Mouse (Mus musculus) kidney, postnatal 0 days (tissue): ENCODE data around the gene Atp1a1. TPM values are rescaled to one million over a fixed set of nuclear protein-coding genes. Genes with fewer than 3 reads are reported as not detected.

Source experiments
- ATAC-seq: fragments of 200-750 bp; cut with Nextera tagmentation; replicated peaks from 2 replicates; pipeline ENCODE4 v1.8.0; 2017; ENCODE audit warnings: low read depth, moderate number of reproducible peaks, moderate TSS enrichment, moderate library complexity; ENCODE audit not compliant: low FRiP score
- DNase-seq: peaks from one replicate; pipeline ENCODE4 v3.0.0-alpha.2; 2016; ENCODE audit warnings: low spot score
- H3K27ac ChIP-seq: fragments of 300-500 bp; sonication (generic); 2 replicates; pipeline ENCODE4 v1.5.1; 2014; ENCODE audit warnings: mild to moderate bottlenecking
- H3K27me3 ChIP-seq: fragments of 300-500 bp; sonication (generic); 2 replicates; pipeline ENCODE4 v1.6.1; 2014; ENCODE audit warnings: low read length, mixed read lengths; ENCODE audit not compliant: insufficient read depth
- H3K36me3 ChIP-seq: fragments of 300-500 bp; sonication (generic); 2 replicates; pipeline ENCODE4 v1.6.1; 2014; ENCODE audit warnings: low read length, mixed read lengths; ENCODE audit not compliant: insufficient read depth
- H3K4me1 ChIP-seq: fragments of 300-500 bp; sonication (generic); replicated peaks from 2 replicates; pipeline ENCODE4 v1.6.1; 2014; ENCODE audit warnings: antibody characterized with exemption, low read length, mixed read lengths; ENCODE audit not compliant: insufficient read depth
- H3K4me2 ChIP-seq: fragments of 300-500 bp; sonication (generic); 2 replicates; pipeline ENCODE4 v1.6.1; 2014; ENCODE audit warnings: mild to moderate bottlenecking, low read length, moderate library complexity, mixed read lengths
- H3K4me3 ChIP-seq: fragments of 300-500 bp; sonication (generic); replicated peaks from 2 replicates; pipeline ENCODE4 v1.5.1; 2014; ENCODE audit warnings: low read depth, low read length
- H3K9ac ChIP-seq: fragments of 300-500 bp; sonication (generic); 2 replicates; pipeline ENCODE4 v1.6.1; 2014; ENCODE audit warnings: low read depth, low read length
- H3K9me3 ChIP-seq: fragments of 300-500 bp; sonication (generic); replicated peaks from 2 replicates; pipeline ENCODE4 v1.6.1; 2016; ENCODE audit warnings: low read length, inconsistent platforms, mixed read lengths
- CTCF ChIP-seq: IDR thresholded peaks from 2 replicates; pipeline ENCODE4 v1.5.1; 2016; ENCODE audit warnings: antibody characterized with exemption, low read depth, mild to moderate bottlenecking, moderate library complexity
- WGBS: fragments of 180-500 bp; shearing (Covaris S2); extraction: QIAGEN DNeasy Blood & Tissue Kit; methylation state at CpG from one replicate; pipeline ENCODE4 v1.1.7; 2014; 5-methylcytosine and 5-hydroxymethylcytosine counted together
- polyA plus RNA-seq: library from polyadenylated mRNA; unstranded; fragments of >200 nt; fragmentation: Nextera tagmentation; extraction: Ambion mirVana; gene quantifications from 2 replicates; pipeline ENCODE4 v1.2.1, GENCODE M21; 2015

The Atp1a1 gene
- polyA plus RNA-seq, 1 experiment from 2014 or later: 809 TPM

DNA sequence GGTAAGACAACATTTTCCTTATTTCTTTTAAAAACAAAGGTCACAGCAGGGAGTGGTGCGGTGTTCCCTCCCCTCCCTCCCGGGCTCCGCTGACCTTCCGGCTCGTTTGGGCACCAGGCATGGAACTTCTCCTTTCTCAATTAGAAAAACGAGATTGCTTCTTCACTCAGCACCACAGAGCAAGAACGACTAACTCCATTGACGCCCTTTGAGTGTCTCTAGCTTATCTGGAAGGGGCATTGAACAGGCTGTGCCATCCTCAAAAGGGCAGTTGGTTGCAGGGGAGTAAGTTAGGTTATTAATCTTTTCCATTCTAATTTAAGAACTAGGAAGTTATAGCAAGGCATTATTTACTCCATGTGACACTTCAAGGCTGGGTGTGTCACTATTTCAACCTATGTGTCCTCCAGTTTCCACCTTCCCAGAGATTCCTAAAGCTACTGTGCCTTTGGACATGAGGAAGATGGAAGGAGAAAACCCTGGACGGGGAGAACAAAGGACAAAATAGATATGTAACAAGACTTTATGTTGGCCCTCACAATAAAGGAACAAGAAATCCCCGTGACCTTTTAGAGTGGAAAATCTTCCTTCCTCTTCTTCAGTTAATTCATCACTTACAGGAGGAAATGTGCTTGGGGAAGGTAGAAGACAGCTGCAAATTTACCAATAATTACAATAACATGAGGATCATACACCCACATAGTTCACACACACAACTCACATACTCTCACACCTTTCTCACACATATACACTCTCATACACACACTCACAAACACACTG, 7.0 kb downstream of the Atp1a1 start:
- TF ChIP-seq CTCF: no peak

DNA sequence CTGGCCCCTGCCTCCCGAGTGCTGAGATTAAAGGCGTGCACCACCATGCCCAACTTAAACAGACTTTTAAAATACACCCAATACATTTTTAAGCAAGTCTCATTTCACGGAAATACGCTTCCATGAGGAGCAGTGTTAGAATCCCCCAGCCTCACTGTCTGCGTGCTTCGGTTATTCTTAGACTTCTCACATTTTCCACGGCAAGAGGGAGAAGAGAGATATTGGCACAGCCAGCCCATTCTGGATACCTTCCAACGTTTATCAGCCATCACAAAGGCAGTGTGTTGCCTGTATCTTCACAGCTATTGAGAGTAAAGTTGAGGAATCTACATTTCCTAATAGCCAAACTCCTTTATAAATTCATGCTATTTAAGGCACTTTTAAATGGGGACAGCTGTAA, 7.8 kb downstream of the Atp1a1 start:
- H3K4me2 ChIP-seq: no peak overlapping the region; the same call in 1 of the 2 replicates
- TF ChIP-seq CTCF: no peak
- DNase-seq: no peak
- no peaks in the 10 kb centered on the region for H3K9me3 ChIP-seq
- H3K27ac ChIP-seq: peak overlapping the region; percentile 43; the same call in 1 of the 2 replicates
- WGBS: 64% methylated on average over 8 of the region's 8 CpGs
- no peaks in the 10 kb centered on the region for H3K27me3 ChIP-seq
- peaks cover 36% of the 10 kb centered on the region for H3K4me1 ChIP-seq
- no peak for ATAC-seq
- no peak overlapping the region for H3K9ac ChIP-seq
- peaks cover 40% of the 10 kb centered on the region for H3K36me3 ChIP-seq
- no peak overlapping the region for H3K4me3 ChIP-seq

More for the DNA sequence above, 7.0 kb downstream of the Atp1a1 start:
- ATAC-seq (no peak), DNase-seq (no peak)
- 30% methylated on average over 10 of the region's 10 CpGs for WGBS
- H3K4me3 ChIP-seq: no peak overlapping the region
- H3K36me3 ChIP-seq: peaks cover 31% of the 10 kb centered on the region
- H3K27me3 ChIP-seq: no peaks in the 10 kb centered on the region
- H3K4me1 ChIP-seq: peaks cover 36% of the 10 kb centered on the region
- H3K9me3 ChIP-seq: no peaks in the 10 kb centered on the region
- 0 out of 2 replicates have a peak overlapping the region, but pooled peaks have one; percentile 1 for H3K9ac ChIP-seq
- peak overlapping the region; percentile 70; the same call in 1 of the 2 replicates for H3K4me2 ChIP-seq
- H3K27ac ChIP-seq: peak overlapping the region; percentile 62; the same call in 1 of the 2 replicates

- Histone ChIP-seq H3K27ac (peak overlapping the region; percentile 43), H3K4me1 (peaks cover 32% of the 10 kb centered on the region)
These were observed 8.4 kb downstream of the Atp1a1 start for GRCm38 (mm10) chr3:101595866-101596630.

DNA sequence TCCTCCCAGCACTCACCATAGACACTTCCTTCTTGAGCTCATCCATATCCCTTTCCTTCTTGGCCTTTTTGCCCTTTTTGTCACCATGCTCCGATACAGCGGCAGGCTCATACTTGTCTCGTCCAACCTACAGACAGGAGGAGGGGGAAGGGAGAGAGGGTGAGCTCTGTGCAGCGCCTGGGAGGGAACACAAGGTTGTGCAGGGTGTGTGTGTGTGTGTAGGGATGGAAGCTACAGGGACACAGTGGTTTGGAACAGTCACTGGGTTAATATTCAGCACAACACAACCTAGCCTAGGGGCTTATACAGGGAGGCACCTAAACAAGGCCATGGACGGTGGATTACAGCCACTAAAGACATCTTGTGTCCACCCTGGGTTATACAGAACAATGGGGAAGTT, 9.5 kb downstream of the Atp1a1 start:
- Histone ChIP-seq H3K4me2 (no peak overlapping the region), H3K9ac (no peak overlapping the region), H3K27ac (no peak overlapping the region), H3K27me3 (no peaks in the 10 kb centered on the region), H3K4me1 (peaks cover 24% of the 10 kb centered on the region), H3K4me3 (no peak overlapping the region), H3K36me3 (peaks cover 57% of the 10 kb centered on the region), H3K9me3 (no peaks in the 10 kb centered on the region)
- TF ChIP-seq CTCF: no peak
- no peak for DNase-seq
- WGBS: 78% methylated on average over 5 of the region's 5 CpGs
- no peak for ATAC-seq

More at GRCm38 (mm10) chr3:101595866-101596630, 8.4 kb downstream of the Atp1a1 start:
- no peak overlapping the region for H3K9ac ChIP-seq
- WGBS: 66% methylated on average over 14 of the region's 14 CpGs
- H3K4me2 ChIP-seq: no peak overlapping the region; the same call in 1 of the 2 replicates
- peaks cover 46% of the 10 kb centered on the region for H3K36me3 ChIP-seq
- H3K27me3 ChIP-seq: no peaks in the 10 kb centered on the region
- ATAC-seq: 0 out of 2 replicates have a peak, but pooled peaks have one; percentile 41
- no peak for TF ChIP-seq CTCF
- no peak overlapping the region for H3K4me3 ChIP-seq
- no peak for DNase-seq
- no peaks in the 10 kb centered on the region for H3K9me3 ChIP-seq

DNA sequence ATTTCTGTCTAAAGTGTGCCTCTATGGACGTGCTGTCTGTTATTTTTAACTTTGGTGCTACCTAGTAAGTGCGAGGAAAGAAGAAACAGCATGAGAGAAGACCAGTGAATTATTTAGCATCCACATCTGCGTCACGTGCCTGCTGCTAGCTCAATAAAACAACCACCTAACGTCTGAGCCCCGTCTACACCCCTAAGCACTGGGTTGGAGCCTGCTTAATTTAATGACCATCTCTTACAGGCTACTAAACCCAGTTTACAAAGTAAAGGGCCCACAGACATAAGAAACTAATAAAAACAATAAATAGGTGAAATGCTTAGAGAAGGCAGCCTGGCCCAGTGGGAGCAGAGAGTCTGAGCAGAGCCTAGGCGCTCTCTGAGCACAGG, 11.2 kb downstream of the Atp1a1 start:
- Histone ChIP-seq H3K27me3 (no peaks in the 10 kb centered on the region), H3K4me1 (peaks cover 10% of the 10 kb centered on the region), H3K27ac (no peak overlapping the region), H3K4me2 (no peak overlapping the region), H3K36me3 (peaks cover 73% of the 10 kb centered on the region), H3K9me3 (no peaks in the 10 kb centered on the region), H3K4me3 (no peak overlapping the region), H3K9ac (no peak overlapping the region)
- DNase-seq: no peak
- WGBS: 73% methylated on average over 7 of the region's 7 CpGs
- no peak for ATAC-seq
- no peak for TF ChIP-seq CTCF
